Mouse (Mus musculus): ENCODE results near the gene Rasgef1b.

Rasgef1b gene

DNA sequence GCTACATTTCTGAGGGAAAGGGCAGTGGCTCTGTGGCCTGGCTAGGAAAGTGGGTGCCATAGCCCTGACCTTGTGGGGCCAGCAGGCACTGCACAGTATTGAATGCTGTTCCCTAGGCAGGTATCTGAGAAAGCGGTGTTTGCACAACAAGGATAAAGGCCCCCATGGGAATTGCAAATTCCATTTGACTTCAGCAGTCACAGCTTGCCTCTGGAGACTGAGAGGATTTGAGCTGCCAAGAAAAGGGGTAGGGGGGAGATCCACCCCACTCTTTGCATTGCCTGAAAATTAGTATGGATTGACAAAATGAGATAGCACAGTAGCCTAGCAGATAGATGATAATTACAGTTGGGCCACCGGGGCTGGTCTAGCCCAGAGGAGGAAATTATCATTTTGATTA lies 326.1 kb downstream of the Rasgef1b start:
- no peak for DNase-seq (ENCODE audit: low spot score)

DNA sequence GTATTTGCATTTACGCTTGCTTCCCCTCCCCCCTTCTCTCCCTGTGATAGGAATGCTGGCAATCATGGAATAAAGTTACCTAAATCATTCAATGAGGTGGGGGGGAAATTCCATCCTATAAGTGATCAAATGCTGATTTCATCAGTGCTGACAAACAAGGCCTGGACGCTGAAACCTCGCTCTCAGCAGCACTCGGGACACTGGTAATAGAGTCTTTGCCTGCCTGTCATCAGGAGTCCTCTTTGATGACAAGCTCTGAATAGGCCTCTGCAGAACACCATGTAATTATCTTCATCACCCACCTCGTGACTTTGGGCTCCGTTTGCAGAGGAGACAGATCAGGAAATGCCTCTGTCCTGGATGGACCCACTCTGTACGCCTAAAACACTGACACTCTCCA lies 326.6 kb downstream of the Rasgef1b start:
- DNase-seq (ENCODE audit: low spot score), result no peak

DNA sequence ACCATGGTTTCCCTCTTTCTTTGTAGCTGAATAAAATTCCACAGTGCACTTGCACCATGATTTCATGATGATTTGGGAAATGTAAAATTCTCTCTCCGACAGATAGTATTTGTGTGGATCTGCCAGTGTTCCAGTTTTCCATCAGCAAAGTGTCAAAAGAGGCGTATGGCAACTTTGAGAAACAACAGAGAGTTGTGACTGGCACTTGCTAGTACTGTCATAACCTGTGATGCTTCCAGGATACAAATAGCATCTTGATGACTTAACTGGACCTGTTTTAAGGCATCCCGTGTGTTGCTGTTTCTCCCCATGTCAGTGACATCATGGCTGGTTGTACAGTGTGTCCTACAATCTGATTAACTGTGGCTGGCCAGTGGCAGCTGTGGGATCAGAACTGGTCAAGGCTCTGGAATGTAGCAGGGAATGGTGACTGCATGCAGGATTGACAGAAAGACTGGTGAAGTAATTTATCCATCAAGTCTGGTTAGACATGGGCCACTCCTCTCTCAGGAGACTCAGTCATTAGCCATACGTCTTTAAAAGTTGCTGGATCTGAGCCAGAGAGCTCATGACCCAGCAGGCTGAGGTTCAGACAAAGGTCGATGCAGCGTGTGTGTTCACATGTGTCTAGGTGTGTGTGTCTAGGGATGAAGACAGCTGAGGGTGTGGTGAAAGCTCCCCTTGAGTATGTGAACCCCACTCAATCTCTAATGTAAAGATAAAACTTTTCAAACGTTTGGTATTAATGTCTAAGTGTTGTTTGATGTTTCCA lies 328.8 kb downstream of the Rasgef1b start:
- no peak for DNase-seq (ENCODE audit: low spot score)

DNA sequence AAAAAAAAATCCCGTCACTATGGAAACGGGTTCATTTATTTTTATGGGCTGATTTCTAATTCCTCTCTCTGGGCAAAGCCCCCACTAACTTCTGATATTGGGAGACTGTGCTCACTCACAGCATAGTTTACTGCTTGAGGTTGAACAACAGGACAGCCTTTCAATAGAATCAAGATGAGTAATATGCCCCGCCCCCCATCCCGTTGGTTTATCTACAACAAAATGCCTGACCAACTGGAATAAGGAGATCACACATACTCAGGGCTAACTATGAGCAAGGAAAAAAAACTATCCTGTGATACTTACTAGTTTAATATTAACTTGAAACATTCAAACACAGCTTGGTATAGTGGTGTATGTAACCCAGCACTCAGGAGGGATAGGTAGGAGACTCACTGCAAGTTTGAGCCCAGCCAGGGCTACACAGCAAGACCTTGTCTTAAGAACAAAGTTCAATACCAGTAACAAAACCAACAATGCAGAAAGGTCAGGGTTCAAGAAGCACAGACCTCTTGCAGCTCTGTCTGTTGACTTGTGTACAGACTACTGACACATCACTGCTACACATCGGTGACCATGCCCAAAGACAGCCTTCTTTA lies 330.3 kb downstream of the Rasgef1b start:
- no peak for DNase-seq (ENCODE audit: low spot score)

DNA sequence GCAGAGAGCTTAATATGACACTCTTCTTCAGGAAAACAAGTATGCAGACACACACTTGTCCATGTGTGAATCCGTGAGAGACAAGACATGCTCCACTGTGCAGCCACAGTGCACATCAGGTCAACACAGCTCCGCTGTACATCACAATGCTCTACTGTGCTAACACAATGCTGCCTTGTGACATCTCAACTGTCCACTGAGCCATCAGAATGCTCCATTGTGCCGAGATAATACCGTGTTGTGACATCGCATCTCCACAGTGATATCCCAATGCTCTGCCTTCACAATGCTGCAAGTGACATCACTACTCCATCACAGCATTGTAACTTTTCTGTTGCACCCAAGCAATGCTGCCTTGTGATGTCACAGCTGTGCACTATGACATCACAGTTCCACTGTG lies 334.3 kb downstream of the Rasgef1b start:
- DNase-seq (ENCODE audit: low spot score), result no peak

DNA sequence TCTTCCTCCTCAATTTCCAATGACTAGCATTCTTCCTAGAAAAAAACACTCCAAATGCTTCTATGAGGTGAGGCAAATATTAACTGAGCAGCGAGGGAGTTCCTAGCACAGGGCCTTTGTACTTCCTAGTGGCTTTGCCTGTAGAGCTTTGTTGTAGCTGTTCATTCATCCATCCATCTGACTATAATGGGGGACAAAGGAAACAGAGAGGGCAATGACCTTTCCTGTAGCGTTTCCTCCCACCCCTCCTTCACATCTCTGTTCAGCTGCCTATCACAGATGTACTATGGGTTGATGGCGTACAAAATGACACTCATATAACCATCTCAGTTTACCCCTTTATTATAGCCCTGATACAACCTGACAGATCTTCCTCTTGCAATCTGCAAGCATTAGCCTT lies 337.3 kb downstream of the Rasgef1b start:
- DNase-seq (ENCODE audit: low spot score), result no peak

DNA sequence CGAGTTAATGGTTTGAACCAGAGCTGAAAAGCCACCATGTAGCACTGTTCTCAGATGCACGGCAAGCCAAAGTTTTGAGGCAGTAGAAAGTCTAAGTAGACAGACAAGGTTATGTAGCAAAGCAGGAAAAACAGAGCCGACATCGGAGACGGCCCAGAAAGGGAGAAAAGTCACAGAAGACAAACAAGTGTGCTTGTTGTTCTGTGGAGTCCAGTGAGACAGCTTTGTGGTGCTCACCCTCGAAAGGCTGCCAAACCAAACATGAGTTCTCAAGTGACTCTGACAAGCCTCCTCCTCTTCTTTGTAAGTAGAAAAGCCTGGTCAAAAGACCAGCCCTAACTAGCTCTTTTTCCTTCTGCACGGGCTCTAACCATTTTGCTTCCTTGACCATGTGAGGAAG lies 338.1 kb downstream of the Rasgef1b start:
- DNase-seq (ENCODE audit: low spot score), result no peak

DNA sequence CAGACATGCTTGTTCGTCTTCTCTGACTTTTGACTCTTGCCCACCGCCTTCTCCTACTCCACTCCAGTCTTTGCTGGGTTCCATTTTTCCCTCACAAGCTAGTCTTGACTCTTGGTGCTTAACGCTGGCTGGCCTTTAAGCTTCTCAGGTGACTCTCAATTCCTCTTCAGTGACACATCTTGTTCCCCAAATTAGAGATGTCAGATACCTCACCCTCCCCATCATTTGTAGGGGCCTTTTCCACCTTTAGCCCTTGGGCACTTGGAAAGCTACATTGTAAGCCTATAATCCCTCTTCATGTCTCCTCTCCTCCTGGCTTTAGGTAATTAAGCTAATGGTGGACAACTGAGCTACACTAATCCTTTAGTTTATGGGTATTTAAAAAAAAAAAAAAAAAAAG lies 338.6 kb downstream of the Rasgef1b start:
- no peak for DNase-seq (ENCODE audit: low spot score)

DNA sequence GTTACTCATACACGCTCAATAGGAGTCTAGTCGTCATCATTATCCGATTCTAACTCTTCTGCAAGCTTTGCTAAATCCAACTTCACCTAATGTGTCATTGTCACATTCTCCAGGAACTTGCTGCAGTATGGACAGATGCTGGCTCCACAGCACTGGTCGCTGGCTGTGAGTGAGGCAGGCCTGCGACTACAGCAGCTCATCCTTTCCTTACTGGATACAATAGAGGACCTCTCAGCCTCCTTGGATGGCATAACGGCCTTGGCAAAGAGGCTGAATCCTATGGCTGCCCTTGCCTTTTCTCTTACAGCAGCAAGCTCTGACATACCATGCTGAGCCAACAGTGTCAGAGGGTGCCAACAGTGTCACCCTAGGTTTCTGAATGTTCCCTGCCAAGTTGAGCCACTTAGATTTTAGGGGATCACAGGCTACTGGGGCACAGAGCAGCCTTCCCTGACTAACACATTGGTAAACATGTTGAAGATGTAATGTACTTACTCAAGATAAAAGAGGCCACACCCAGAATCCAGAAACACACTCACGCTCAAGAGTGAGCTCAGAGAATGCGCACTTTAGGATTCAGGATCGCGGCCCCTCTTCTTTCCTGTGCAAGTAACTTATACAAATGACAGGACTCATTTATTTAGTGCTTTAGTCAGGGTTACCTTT lies 340.1 kb downstream of the Rasgef1b start:
- DNase-seq (ENCODE audit: low spot score), result no peak

DNA sequence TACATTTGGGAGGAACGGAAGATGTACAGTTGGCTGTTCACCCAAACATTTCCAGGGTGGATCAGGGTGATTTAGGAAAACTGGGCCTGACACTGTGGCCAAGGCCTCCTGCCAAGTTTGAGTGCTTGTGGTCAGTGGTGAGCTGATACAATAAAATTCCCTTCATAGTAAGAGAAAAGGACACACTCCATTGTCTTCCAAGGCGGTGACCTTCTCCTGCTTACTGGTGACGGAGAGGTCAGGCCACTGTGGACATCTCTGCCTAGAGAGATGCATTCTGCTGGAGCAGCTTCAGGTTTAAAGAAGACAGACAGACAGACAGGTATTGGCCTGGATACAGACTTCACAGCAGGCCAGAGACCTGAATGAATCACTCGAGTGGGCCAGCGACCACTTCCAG lies 340.7 kb downstream of the Rasgef1b start:
- DNase-seq (ENCODE audit: low spot score), result no peak

DNA sequence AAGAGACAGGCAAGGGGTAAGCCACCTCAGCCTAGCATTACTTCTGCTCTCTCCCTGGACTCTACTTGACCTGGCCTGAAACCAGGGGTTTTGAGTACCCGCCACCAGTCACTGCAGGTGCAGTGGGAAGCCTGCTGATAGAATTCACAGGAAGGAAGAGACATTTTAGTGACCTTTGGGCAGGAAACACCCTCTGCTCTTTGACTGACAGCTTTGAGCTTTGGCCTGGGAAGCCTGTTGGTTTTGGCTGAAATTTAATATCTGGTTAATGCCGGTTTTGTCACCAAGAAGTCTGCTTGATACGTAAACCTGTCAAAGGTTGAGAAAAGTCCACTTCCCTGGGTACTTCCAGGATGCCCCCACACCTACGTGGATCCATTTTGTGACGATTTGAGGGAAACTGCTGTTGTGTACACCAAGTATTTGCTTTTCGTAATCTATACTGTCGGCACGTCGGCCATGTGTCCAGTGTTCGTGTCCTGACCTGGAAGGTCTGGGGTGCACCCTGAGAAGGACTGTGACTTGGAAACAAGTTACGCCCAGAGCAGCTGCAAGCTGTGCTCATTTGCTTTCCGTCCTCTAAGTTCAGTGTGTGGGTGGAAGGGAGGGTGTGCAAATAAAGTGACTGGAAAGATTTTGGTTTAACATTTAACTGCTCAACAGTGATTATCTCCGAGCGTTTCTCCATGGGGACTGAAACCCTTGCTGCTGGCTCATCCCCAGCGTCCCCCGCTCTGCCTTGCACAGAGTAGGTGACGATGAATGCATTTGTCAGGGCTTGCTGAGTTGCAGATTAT lies 341.5 kb downstream of the Rasgef1b start:
- DNase-seq (ENCODE audit: low spot score), result no peak

DNA sequence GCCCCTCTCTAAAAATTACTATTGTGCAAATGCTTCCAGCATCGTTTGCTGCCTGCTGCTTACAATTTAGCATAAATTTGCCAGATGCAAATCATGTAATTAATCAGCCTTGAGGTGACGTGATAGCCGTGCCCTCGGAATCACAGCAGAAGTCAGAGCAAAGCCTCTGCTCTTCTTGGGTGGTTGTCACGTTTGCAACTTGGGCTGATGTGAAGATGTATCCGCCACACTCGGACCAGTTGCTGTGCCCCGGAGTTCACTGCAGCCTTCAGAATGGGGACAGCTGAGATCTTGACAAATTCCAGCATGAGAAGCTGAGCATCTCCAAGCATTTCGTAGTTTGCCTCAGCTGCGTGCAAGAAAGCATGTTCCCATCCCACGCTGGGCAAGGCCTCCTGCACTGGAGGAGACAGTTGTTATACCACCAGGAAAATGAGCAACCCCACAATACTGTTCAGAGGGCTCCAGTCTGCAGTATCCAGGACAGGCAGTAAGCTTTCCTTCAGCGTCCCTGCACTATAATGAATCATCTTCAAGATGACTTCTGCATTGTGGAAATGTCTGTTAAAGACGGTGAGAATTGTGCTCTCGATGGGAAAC lies 342.5 kb downstream of the Rasgef1b start:
- DNase-seq (ENCODE audit: low spot score), result no peak

DNA sequence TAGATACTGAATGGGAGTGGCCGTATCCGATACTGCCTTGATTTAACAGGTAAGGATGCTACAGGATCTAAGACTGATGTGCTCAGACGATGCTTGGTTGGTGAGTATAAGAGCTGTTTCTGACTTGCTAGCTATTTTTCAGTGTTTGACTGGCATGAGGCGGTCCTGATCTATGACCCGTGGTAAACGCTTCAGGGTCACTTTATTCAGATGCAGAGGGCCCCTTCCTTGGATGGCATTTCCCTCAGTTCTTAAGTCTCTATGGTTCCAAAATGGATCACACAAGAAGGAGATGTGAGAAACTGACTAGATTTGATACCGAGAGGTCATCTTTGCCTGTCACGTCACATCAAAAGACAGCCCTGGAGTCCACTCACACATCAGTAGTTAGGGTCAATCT lies 343.1 kb downstream of the Rasgef1b start:
- DNase-seq (ENCODE audit: low spot score), result no peak

DNA sequence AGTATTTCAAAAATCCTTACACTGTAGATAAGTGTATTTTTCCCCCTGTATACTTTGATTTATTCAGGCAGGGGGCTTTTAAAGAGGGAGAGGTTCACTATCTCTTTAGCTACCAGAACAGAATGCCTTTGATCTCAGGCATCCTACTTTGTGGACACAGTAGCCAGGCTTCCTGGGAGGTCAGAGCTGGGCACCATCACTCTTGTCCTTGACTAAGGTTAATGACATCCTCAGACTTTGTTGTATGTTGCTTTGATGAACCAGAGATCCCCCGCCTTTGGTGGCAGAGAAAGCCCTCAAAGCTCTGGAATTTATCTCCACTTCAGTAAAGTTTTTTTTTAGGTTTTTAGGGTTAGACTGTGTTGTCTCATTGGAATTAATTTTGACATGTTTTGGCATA lies 343.8 kb downstream of the Rasgef1b start:
- no peak for DNase-seq (ENCODE audit: low spot score)

DNA sequence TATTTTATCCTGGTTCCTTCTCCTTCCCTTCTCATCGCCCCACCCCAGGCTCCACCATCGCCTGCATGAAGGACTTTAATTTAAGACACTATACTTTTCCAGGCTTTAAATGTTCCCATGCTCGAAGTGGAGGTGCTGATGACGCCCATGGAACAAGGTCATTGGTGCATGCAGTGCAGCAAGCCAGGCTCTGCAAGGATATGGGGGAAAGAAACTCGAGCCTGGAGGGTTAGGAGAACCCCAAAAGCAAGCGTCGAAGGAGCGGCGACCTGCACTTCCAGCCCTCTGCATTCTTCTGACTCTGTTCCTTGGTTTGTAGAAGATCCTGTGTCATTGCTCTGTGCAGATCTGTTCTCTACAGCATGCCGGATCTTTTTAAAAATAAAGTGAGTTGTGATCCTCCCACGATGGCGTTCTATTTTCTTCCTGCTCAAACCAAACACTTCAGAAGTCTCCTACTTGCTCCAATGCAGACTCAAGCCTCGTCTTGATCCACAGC lies 345.0 kb downstream of the Rasgef1b start:
- no peak for DNase-seq (ENCODE audit: low spot score)

DNA sequence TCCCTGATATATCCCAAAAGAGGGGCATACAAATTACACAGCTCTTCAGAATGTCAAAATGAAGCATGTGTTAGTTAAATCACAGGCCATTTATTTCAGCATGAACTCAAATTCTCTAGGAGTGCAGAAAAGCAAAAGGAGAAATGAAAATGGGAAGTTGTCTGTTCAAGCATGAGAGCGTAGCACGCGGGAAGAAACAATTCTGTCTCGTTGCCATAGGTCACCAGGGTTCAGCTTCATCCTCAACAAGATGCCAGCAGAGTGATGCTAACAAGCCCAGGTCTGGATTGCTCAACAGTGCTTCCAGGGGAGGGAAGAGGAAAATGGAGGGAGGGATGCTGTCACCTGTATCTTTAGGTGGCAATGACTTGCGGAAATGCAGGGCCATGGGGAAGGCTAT lies 346.1 kb downstream of the Rasgef1b start:
- no peak for DNase-seq (ENCODE audit: low spot score)

DNA sequence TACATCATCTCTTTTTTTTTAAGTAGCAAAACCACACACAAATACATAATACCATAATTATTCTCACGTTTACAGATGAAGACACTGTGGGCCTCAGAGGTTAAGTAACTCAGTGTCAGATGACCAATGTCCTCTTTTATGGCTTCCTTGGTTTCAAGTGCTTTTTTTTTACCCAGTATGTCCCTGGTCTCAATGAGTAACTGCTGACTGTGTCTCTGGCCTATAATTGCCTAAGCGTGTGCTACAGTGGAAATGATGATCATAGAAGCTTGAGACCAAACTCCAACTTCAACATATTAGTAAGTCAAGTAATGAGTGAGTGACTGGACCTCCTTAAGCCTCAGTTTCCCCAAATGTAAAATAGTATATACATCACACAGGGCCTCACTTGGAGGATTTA lies 347.2 kb downstream of the Rasgef1b start:
- no peak for DNase-seq (ENCODE audit: low spot score)

DNA sequence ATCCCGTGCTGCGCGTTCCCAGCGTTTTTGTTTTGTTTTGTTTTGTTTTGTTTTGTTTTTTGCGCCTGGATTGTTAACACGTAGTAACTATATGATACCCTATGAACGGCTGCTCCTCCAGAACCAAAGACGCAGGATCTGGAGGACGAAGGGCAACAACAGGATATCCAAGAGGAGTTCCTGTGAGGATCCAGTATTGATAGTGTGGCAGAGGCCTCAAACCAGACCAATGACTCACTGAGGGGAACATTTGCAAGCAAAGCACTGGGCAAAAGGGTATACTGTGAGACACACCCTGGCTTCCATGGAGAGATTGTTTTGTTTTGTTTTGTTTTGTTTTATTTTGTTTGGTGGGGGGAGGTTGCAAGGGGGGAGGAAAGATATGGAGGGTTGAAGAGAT lies 348.0 kb downstream of the Rasgef1b start:
- no peak for DNase-seq (ENCODE audit: low spot score)

DNA sequence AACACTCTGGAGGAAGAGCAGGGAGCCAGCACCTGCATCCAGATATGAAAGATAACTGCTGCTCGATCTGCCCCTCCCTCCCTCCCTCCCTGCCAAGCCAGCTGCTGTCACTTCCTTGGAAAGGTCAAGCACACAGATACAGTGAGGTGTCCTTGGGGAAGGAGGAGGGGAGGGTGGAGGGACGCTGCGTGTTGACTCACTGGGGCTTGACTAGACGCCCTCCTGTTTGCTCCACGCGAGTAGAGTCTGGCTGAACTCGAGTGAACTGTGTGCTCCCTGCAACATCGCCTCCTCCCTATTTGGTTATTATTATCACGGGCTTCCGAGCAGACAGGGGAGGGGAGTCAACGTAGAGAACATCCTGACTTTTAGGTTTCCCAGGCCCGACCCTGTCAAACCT lies 348.7 kb downstream of the Rasgef1b start:
- no peak for DNase-seq (ENCODE audit: low spot score)

DNA sequence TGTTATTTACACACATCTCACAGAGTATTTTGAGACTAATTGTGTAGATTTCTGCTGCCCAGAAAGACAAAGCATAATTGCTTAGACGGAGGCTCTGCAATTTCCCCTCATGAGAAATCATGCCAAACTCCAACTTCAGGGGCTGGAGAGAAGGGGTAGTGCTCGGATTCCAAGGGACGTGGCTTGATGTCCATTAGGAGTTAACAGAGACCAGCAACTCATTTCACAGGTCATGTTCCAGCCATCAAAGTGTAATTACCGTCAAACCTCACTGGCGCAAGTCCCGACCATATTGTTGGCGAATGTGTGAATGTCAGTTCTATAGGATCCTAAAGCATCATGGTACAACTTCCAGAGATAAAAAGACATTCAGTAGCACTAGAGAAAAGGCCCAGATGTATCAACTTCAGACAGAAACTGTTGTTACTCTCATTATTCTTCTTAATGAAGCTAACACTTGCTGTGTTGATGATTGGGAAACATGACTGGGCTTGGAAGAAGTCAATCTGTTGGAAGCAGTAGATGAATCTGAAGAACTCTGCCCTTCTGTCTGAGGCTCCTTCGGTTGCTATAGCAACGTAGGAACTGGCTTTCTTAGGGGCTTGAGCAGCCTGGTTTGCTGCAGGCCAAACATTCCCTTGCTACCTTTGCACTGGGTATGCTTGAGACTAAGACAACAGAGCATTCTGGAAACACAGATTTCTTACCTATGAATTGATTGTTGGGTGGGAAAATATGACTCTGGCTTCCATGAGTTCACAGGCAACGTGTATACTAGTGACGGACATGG lies 350.2 kb downstream of the Rasgef1b start:
- DNase-seq (ENCODE audit: low spot score), result no peak

DNA sequence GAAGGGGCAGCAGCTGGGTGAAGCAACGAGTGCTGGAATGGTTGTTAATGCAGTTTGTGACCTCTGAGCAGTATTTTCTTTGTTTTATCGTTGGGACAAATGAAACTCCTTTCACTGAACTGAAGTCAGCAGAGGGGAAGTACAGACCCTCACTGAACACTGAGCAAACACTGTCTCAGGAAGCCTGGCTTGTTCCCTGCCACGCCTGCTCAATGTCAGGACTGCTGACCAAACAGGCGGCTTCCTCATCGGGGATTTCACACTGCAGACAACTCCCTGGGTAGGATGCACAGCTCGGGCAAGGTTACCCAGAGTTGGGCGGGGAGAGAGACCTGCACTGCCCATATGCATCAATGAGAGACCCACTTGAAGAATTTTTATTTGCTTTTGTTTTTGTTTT lies 353.1 kb downstream of the Rasgef1b start:
- DNase-seq (ENCODE audit: low spot score), result no peak
